Mouse (Mus musculus): ENCODE results near the gene Nnat. TPM values are rescaled to one million over a fixed set of nuclear protein-coding genes. Genes with fewer than 3 reads are reported as not detected.
A peak's percentile ranks its signal among the peaks of the same experiment; 100 is the strongest.

Nnat gene
- 993 and 1,087 TPM in 2 replicates for polyA plus RNA-seq (2015; fragmentation: Nextera tagmentation; extraction: Ambion mirVana)

- Histone ChIP-seq H3K4me3 (peak within 1 kb of the TSS; percentile 56), H3K9me3 (peaks cover 65% of the 10 kb centered on the region), H3K4me2 (replicated peaks) (peak within 1 kb of the TSS; percentile 70), H3K4me1 (peaks cover 64% of the 10 kb centered on the region), H3K27me3 (no peaks in the 10 kb centered on the region), H3K36me3 (peaks cover 74% of the 10 kb centered on the region), H3K27ac (peak within 1 kb of the TSS; percentile 77), H3K9ac (peak within 1 kb of the TSS; percentile 74)
- 61% methylated on average over 27 of the region's 27 CpGs for WGBS
- ATAC-seq (ENCODE audit: low FRiP score, low read depth): 0 out of 2 replicates have a peak, but pooled peaks have one; percentile 28
These were observed at the start of gene Nnat for GRCm38 (mm10) chr2:157559858-157560257. Gene Nnat, plus strand, starts transcription at chr2:157560078.

- Histone ChIP-seq H3K27me3 (no peaks in the 10 kb centered on the region), H3K4me3 (no peak overlapping the region), H3K36me3 (no peaks in the 10 kb centered on the region), H3K4me2 (replicated peaks) (no peak overlapping the region), H3K27ac (no peak overlapping the region), H3K9ac (no peak overlapping the region), H3K4me1 (peaks cover 26% of the 10 kb centered on the region), H3K9me3 (no peaks in the 10 kb centered on the region)
- 72% methylated on average over 9 of the region's 9 CpGs for WGBS
- no peak for ATAC-seq (ENCODE audit: low FRiP score, low read depth)
These were observed 47.0 kb upstream of the Nnat start for GRCm38 (mm10) chr2:157512859-157513258.

- Histone ChIP-seq H3K9ac (no peak overlapping the region), H3K9me3 (no peaks in the 10 kb centered on the region), H3K4me1 (peaks cover 34% of the 10 kb centered on the region), H3K4me3 (no peak overlapping the region), H3K36me3 (no peaks in the 10 kb centered on the region), H3K27me3 (no peaks in the 10 kb centered on the region), H3K4me2 (replicated peaks) (no peak overlapping the region), H3K27ac (0 out of 2 replicates have a peak overlapping the region, but pooled peaks have one; percentile 24)
- ATAC-seq (ENCODE audit: low FRiP score, low read depth): peak; percentile 74
- WGBS: 20% methylated on average over 9 of the region's 9 CpGs
These were observed 46.1 kb upstream of the Nnat start for GRCm38 (mm10) chr2:157513737-157514208.

- peaks cover 37% of the 10 kb centered on the region for H3K4me1 ChIP-seq
- H3K27ac ChIP-seq: 0 out of 2 replicates have a peak overlapping the region, but pooled peaks have one; percentile 24
- no peaks in the 10 kb centered on the region for H3K27me3 ChIP-seq
- H3K9me3 ChIP-seq: no peaks in the 10 kb centered on the region
- no peaks in the 10 kb centered on the region for H3K36me3 ChIP-seq
- no peak overlapping the region for H3K4me2 ChIP-seq (replicated peaks)
- H3K9ac ChIP-seq: no peak overlapping the region
- H3K4me3 ChIP-seq: no peak overlapping the region
- 18% methylated on average over 4 of the region's 4 CpGs for WGBS
- peak; percentile 58 for ATAC-seq (ENCODE audit: low FRiP score, low read depth)
These were observed 45.5 kb upstream of the Nnat start for GRCm38 (mm10) chr2:157514353-157514752.

GRCm38 (mm10) chr2:157517526-157517925, 42.4 kb upstream of the Nnat start:
- no peak overlapping the region for H3K27ac ChIP-seq
- ATAC-seq (ENCODE audit: low FRiP score, low read depth): no peak
- H3K4me3 ChIP-seq: no peak overlapping the region
- H3K27me3 ChIP-seq: no peaks in the 10 kb centered on the region
- 70% methylated on average over 6 of the region's 6 CpGs for WGBS
- no peak overlapping the region for H3K4me2 ChIP-seq (replicated peaks)
- H3K36me3 ChIP-seq: no peaks in the 10 kb centered on the region
- H3K9ac ChIP-seq: no peak overlapping the region
- peaks cover 42% of the 10 kb centered on the region for H3K4me1 ChIP-seq
- no peaks in the 10 kb centered on the region for H3K9me3 ChIP-seq

- no peaks in the 10 kb centered on the region for H3K9me3 ChIP-seq
- no peaks in the 10 kb centered on the region for H3K27me3 ChIP-seq
- peaks cover 36% of the 10 kb centered on the region for H3K4me1 ChIP-seq
- no peak overlapping the region for H3K4me3 ChIP-seq
- 27% methylated on average over 7 of the region's 7 CpGs for WGBS
- no peak for ATAC-seq (ENCODE audit: low FRiP score, low read depth)
- H3K9ac ChIP-seq: no peak overlapping the region
- no peak overlapping the region for H3K4me2 ChIP-seq (replicated peaks)
- no peaks in the 10 kb centered on the region for H3K36me3 ChIP-seq
- no peak overlapping the region; the same call in 1 of the 2 replicates for H3K27ac ChIP-seq
These were observed 41.4 kb upstream of the Nnat start for GRCm38 (mm10) chr2:157518451-157518850.

- H3K9me3 ChIP-seq: no peaks in the 10 kb centered on the region
- ATAC-seq (ENCODE audit: low FRiP score, low read depth): no peak
- WGBS: 66% methylated on average over 6 of the region's 6 CpGs
These were observed 40.4 kb upstream of the Nnat start for GRCm38 (mm10) chr2:157519452-157519851.

GRCm38 (mm10) chr2:157520496-157520895, 39.4 kb upstream of the Nnat start:
- no peaks in the 10 kb centered on the region for H3K9me3 ChIP-seq
- H3K27ac ChIP-seq: no peak overlapping the region
- no peak for ATAC-seq (ENCODE audit: low FRiP score, low read depth)
- H3K27me3 ChIP-seq: no peaks in the 10 kb centered on the region
- H3K4me2 ChIP-seq (replicated peaks): no peak overlapping the region
- H3K9ac ChIP-seq: no peak overlapping the region
- H3K36me3 ChIP-seq: no peaks in the 10 kb centered on the region
- 30% methylated on average over 5 of the region's 5 CpGs for WGBS
- peaks cover 22% of the 10 kb centered on the region for H3K4me1 ChIP-seq
- no peak overlapping the region for H3K4me3 ChIP-seq

More at GRCm38 (mm10) chr2:157519452-157519851, 40.4 kb upstream of the Nnat start:
- H3K27ac ChIP-seq: no peak overlapping the region
- H3K4me2 ChIP-seq (replicated peaks): no peak overlapping the region
- no peaks in the 10 kb centered on the region for H3K36me3 ChIP-seq
- H3K9ac ChIP-seq: no peak overlapping the region
- no peak overlapping the region for H3K4me3 ChIP-seq
- H3K27me3 ChIP-seq: no peaks in the 10 kb centered on the region
- H3K4me1 ChIP-seq: peaks cover 26% of the 10 kb centered on the region

GRCm38 (mm10) chr2:157522556-157522955, 37.3 kb upstream of the Nnat start:
- H3K4me2 ChIP-seq (replicated peaks): no peak overlapping the region
- H3K36me3 ChIP-seq: no peaks in the 10 kb centered on the region
- 79% methylated on average over 3 of the region's 3 CpGs for WGBS
- H3K4me3 ChIP-seq: no peak overlapping the region
- no peak overlapping the region for H3K27ac ChIP-seq
- no peak overlapping the region for H3K9ac ChIP-seq
- H3K4me1 ChIP-seq: peaks cover 31% of the 10 kb centered on the region
- no peak for ATAC-seq (ENCODE audit: low FRiP score, low read depth)
- no peaks in the 10 kb centered on the region for H3K27me3 ChIP-seq
- H3K9me3 ChIP-seq: no peaks in the 10 kb centered on the region

- H3K27me3 ChIP-seq: no peaks in the 10 kb centered on the region
- no peak overlapping the region for H3K27ac ChIP-seq
- no peak overlapping the region for H3K4me2 ChIP-seq (replicated peaks)
- H3K36me3 ChIP-seq: no peaks in the 10 kb centered on the region
- H3K9ac ChIP-seq: no peak overlapping the region
- no peaks in the 10 kb centered on the region for H3K9me3 ChIP-seq
- peaks cover 55% of the 10 kb centered on the region for H3K4me1 ChIP-seq
- no peak for ATAC-seq (ENCODE audit: low FRiP score, low read depth)
- no peak overlapping the region for H3K4me3 ChIP-seq
- 63% methylated on average over 13 of the region's 13 CpGs for WGBS
These were observed 29.6 kb upstream of the Nnat start for GRCm38 (mm10) chr2:157530056-157530955.

- Histone ChIP-seq H3K4me2 (replicated peaks) (peak overlapping the region; percentile 19; the same call in 1 of the 2 replicates), H3K27ac (no peak overlapping the region; the same call in 1 of the 2 replicates), H3K9ac (no peak overlapping the region), H3K4me1 (peaks cover 54% of the 10 kb centered on the region), H3K4me3 (no peak overlapping the region), H3K27me3 (no peaks in the 10 kb centered on the region), H3K9me3 (no peaks in the 10 kb centered on the region), H3K36me3 (no peaks in the 10 kb centered on the region)
- WGBS: 20% methylated on average over 8 of the region's 8 CpGs
- no peak for ATAC-seq (ENCODE audit: low FRiP score, low read depth)
These were observed 28.0 kb upstream of the Nnat start for GRCm38 (mm10) chr2:157531681-157532426.

GRCm38 (mm10) chr2:157534163-157534562, 25.7 kb upstream of the Nnat start:
- Histone ChIP-seq H3K4me1 (peaks cover 69% of the 10 kb centered on the region), H3K9me3 (no peaks in the 10 kb centered on the region), H3K9ac (no peak overlapping the region), H3K4me2 (replicated peaks) (no peak overlapping the region), H3K27ac (no peak overlapping the region), H3K27me3 (no peaks in the 10 kb centered on the region), H3K4me3 (no peak overlapping the region), H3K36me3 (no peaks in the 10 kb centered on the region)
- ATAC-seq (ENCODE audit: low FRiP score, low read depth): no peak
- WGBS: 71% methylated on average over 4 of the region's 4 CpGs
